Mouse (Mus musculus) Muller cell, postnatal 12 days (primary cell): ENCODE data around the gene Pabpc4.
"Not testable (repeated sequence)": the region's sequence is repeated elsewhere in the genome, so short reads cannot be mapped to it uniquely, and the experiment has no call there.

Source experiments
- DNase-seq: peaks from one replicate; pipeline ENCODE4 v3.0.0-alpha.2; 2015; ENCODE audit errors: inconsistent ontology term

Pabpc4 gene

DNA sequence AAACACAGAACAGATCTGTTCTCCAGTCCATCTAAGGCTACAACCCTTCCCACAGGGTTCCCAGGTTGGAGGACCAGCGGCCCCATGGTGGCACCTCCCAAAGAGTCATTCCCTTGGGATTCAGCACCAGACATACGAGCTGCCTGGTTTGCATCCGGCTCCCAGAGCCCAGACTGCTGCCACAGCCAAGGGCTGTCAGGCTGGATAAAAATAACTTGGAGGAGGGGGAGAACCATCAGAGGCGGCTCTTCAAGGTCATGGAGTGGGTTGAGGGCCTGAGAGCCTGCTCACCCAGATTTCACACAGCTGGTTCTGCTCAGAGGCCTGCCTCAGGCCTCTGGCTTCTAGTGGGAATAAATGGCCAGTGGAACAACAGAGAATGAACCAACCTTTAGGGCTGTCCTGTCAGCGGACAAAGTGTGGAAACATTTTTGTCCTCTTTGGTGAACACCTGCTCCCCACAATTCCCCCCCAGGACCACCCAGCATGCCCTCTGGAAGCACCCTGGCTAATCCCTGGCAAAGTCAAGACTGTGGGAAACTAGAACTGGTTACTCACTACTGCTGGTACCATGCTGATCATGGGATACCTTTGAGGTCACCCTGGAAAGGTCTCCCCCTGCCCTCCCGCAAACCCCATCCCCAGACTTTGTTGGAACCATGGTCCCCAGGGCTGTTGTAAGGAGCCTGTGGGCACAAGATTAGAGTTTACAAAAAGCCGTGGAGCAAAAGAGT is 14.8 kb upstream of the Pabpc4 start:
- peak; percentile 35 for DNase-seq

DNA sequence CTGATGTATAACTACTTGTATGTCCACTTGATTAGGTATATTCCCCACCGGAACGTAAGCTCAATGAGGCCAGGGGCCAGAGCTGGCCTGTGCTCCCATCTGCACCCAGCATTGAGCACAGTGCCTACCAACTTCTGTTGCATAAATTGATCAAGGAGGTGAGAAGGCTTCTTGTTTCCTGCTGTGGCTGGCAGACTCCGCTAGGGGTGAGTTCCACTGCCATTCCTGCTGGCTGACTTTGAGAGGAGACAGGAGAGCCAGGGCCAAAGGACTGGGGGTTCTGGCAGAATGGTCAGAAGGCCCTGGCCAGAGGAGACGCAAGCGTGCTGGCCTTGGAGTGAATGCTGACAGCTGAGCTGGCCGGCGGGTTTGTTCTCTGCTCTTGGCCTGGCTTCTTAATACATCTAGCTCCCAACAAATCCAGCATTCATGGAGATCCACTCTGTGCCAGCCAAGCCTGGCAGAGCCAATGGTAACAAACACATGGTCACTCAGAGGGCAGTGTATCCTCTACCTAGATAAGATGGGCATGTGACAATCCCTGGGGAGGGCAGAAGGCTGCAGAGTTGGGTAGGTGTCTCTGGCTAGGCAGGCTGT is 13.1 kb upstream of the Pabpc4 start:
- peak; percentile 79 for DNase-seq

DNA sequence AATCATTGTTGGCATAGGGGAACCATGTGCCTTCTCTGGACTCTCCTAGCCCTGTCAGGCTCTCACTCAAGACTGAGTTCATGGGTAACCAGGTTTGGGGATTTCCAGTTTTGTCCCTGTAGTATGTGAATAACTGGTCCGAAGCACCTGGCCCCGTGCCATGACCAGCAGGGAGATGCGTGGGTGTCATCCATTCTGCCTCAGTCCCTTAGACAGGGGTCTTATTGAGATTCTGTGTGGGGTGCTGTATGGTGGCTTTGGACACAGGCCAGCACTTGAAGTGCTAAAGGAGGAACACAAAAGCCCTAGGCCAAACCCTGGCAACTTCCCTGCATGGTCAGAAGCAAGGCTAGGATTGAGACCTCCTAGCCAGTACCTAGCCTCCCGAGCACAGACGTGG is 9.9 kb upstream of the Pabpc4 start:
- peak; percentile 89 for DNase-seq

DNA sequence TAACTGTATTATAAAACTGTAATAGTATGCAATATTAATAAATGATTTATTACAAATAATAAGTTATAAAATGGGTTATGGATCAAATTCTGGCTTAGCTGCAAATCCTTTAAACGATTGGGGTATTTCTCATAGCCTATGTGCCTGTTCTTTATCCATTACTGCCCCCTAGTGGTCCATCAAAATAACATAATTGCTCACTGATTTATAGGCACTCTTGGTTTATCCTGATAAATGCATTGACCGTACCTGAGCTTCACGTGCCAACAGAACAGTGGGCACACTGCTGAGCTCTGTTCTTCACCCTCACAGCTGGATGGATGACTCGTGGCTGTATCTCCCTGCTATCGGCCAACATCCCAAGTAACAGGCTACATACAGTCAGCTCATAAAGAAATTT is 7.5 kb upstream of the Pabpc4 start:
- peak; percentile 38 for DNase-seq

DNA sequence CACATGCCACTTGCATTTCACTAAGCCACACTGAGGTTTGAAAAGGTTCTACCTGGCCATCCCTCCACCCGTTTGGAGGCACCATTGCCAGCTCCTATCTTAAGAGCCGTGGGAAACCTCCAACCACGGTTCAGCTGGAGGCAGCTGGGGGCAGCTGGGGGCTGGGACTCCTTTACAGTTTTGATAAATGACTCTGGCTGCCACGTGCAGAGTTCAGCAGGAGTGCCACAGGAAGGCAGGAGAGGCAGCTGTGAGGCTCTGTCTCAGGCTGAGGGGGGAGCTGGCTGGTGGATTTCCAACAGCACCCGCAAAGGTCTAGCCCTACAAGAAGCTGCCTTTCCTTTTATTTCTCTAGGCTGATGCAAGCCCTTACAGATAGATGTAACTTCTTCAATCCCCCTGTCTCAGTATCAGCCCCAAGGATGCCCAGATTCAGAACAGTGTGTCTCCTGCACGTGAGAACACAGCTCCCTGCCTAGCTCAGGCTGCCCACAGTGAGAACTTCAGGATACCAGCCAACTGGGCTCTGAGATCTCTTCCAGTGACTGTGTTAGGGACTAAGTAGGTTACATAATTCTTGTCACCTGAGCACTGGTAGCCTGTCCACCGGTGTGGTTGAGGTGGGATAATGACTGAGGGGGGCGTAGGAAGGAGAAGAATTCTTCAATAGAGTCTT is 1.9 kb upstream of the Pabpc4 start:
- DNase-seq = no peak

DNA sequence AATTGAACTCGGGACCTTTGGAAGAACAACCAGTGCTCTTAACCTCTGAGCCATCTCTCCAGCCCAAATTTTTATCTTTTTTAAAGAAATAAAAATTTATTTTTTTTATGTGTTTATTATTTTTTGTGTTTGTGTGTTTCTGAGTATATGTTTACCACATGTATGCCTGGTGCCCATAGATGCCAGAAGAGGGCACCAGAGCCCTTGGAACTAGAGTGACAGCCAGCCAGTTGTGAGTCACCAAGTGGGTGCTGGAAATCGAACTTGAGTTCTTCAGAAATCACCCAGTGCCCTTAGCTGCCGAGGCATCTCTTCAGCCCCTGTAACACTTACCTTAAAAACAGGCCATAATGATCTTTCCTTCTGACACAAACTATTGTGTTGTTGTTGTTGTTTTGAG is 8.9 kb downstream of the Pabpc4 start:
- no peak for DNase-seq

DNA sequence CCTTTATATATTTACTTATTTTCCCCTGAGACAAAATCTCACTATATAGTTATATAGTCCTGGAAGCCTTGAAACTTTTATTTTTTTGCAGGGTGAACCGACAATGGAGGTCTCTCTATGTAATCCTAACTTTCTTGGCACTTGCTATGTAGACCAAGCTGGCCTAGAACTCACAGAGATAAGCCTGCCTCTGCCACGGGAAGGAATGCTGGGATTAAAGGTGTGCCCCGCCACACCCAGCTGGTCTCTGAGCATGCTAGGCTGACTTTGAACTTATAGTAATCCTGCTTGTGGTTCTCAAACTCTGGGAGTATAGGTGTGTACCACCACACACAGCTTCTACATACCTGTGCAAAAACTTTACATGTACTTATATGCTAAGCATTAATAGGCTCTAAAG is 18.0 kb downstream of the Pabpc4 start:
- DNase-seq = no peak

DNA sequence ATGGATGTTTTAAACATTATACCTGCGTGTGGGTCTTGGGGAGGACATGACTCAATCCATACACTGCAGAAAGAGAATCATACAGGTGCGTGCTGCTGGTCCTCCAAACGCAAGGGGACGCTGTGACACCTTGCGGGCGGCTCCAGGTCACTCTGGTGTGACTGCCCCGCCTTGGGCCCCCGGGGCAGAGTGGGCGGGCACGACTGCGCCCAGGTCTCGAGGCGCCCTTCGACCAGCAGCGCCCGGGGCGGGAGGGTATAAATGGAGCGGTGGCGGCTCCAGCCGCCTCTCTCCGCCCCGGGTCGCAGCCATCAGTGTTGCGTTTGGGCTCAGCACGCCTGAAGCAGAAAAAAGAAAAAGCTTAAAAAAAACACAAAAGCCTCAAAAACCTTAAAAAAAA is 20.3 kb downstream of the Pabpc4 start:
- DNase-seq = peak; percentile 96

DNA sequence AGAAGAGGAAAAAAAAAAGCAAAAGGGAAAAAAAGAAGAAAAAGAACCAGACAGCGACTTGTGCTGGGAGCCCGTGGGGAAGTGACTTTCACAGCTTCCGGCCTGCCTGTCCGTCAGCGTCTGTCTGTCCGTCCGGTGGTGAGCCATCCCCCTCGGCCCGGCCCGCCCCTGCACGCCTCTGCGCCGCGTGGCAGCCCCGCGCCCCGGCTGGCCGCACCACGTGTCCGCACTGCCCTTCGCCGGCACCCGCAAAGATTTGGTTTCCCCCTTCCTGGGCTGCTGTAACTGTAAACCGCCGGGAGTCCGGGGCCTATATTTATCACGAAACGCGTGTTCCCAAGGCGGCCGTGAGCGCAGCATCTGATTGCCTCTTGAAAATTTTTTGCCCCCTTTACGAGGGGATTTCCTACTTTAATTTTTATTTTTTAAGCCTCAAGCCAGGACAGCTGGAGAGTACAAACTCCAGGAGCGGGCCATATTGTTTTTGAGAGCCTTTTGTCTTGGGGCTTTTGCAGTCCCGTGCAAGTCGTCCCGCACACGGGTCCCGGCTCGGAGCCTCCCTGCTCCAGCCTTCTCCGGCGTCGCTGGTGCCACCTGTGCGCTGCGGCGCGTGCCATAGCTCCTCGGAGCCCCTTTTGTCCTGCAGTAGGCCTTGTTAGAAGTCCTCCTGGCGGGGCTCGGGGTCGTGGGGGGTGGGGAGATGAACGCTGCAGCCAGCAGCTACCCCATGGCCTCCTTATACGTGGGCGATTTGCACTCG is 20.9 kb downstream of the Pabpc4 start:
- peak; percentile 60 for DNase-seq

DNA sequence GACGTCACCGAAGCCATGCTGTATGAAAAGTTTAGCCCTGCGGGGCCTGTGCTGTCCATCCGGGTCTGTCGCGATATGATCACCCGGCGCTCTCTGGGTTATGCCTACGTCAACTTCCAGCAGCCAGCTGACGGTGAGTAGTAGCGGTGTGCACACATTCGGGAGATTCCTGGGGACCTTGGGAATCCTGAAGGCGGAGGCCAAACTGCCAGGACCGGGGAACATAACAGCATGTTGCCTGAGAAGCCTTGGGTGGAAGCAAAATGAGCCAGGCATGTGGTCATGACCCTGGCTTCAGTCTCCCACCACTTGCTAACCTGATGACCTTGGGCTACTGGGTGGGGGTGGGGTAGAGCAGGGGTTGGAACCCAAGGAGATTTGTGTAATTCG is 21.5 kb downstream of the Pabpc4 start:
- peak; percentile 60 for DNase-seq

DNA sequence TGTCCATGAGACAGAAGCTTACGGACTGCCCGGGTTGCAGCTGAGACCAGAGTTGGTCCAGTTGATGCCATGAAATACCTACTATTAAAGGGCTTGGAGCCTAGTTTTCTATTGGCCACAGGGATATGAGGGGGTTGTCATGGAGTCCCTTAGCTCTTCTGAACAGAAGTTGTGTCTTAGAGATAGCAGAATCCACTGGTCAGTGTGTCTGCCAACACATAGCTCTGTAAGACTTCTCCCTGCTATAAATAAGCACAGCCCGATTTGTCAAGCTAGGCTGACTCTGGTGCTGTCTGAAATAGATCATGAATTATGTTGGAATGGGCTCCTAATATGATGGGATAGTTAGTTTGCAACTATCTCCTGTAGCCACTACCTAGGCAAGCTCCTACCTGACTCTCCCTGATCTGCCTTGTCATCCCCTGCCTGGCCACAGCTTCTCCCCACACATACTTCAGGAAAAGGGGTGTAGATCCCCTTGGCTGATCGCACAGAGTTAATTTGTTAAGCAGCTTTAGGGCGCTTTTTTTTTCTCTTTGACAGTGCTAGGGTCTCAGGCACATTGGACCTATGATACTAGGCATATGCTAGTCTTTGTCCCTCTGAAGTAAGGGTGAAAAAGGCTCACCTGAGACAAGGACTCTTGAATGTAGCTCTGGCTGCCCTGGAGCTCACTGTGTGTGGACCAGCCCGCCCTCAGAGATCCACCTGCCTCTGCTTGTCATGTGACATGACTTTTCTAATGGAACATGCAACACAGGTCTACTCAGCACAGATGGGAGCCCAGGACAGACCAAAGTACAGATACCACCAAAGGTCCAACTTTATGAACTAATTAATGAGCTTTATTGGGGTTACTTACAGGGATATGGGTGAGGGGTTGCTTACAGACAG is 22.8 kb downstream of the Pabpc4 start:
- DNase-seq = no peak

DNA sequence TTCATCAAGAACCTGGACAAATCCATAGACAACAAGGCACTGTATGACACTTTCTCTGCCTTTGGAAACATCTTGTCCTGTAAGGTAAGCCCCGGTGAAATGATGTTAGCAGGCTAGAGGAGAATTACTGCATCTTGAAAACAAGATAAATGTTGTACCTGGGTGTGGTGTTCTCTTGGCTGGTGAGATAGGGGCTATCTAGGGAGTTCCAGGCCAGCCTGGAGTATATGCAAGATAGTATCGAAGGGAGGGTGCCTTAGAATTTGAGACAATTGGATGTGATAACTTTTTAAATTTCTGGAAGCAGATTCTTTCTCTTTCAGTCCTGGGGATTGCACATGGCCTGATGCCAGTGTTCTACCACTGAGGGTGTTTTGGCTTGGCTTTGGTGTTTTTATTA is 24.6 kb downstream of the Pabpc4 start:
- no peak for DNase-seq

DNA sequence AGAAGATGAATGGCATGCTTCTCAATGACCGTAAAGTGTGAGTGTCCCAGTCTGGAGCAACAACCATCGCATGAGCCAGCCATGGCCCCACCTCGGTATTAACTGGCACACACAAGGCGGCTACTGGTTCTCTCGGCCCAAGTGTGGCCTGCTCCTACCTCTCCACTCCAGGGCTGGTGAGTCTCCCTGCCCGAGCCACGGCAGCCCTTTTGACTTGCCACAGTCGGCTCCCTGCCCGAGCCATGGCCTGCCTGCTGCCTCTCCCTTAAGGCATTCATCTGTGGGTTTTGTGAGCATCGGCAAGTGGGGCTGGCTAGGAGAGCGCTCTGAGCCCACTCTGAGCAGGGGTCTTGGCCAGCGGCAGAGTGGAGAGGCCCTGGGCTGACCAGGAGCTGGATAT is 26.9 kb downstream of the Pabpc4 start:
- no peak for DNase-seq

DNA sequence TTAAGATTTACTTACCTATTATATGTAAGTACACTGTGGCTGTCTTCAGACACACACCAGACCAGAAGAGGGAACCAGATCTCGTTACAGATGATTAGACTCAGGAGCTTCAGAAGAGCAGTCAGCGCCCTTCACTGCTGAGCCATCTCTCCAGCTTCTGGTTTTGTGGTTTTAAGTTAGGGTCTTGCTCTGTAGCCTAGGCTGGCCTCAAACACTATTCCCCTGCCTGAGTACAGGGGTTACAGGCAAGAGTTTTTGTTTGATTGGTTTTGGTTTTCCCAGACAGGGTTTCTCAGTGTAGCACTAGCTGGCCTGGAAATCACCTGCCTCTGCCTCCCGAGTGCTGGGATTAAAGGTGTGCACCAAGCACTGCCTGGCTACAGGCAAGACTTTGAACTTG is 30.2 kb downstream of the Pabpc4 start:
- DNase-seq = no peak

DNA sequence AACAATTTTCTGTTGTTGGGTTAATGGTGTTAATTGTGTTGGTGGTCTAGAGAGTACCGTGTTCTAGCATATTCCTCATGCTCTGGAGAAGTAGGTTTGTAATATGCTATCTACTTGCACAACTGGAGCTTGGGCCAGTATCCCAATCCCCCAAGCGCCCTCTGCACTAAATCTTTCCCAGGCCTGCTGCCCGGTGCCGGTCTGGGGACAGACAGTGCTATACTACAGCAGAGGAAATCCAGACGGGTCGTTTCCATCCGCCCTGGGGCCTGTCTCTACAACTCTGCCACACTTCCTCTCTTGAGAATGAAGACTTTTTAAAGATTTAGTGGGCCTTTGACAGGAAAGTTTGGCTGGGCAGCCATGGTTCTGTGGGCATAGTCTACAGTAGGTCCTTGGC is 30.8 kb downstream of the Pabpc4 start:
- no peak for DNase-seq

DNA sequence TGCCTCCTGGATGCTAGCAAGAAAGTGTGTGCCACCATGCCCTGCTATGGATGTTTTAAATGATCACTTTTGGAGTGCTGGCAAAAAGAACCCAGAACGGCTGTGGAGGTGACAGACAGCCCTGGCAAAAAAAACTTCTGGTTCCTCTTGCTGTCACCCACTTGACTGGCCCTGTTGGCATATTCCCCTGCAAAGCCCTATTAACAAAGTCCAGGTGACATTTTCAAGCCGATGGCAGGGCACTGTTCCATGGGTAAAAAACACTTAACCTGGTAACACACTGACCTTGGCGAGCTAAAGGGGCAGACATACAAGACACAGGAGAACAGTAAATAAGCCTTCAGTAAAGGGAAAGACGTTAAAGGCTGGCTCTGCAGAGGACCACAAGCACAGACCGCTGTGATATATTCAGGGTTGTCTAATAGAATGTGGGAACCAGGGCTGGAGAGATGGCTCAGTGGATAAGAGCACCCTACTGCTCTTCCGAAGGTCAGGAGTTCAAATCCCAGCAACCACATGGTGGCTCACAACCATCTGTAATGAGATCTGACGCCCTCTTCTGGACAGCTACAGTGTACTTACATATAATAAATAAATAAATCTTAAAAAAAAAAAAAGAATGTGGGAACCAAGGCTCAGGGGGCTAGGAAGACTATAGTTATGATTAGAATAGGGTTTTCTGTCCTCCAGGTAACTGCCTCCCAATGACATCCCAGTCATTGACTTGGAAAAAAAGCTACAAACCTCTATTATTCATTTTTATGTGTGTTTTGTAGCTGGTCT is 31.7 kb downstream of the Pabpc4 start:
- DNase-seq = no peak

DNA sequence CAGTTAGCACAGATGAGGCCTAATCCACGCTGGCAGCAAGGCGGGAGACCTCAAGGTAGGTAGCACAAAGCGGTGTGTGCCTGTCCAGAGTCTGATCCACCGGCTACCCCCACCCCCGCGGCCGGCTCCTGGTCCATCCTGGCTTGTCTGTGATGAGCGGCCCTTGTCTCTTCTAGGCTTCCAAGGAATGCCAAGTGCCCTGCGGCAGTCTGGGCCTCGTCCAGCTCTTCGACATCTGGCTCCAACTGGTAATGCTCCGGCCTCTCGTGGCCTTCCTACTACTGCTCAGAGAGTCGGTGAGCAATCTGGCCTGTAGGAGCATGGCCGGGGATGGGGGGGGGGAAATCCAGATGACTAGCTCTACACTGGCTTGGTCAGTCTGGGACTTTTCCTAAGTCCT is 32.9 kb downstream of the Pabpc4 start:
- not testable (repeated sequence) for DNase-seq

DNA sequence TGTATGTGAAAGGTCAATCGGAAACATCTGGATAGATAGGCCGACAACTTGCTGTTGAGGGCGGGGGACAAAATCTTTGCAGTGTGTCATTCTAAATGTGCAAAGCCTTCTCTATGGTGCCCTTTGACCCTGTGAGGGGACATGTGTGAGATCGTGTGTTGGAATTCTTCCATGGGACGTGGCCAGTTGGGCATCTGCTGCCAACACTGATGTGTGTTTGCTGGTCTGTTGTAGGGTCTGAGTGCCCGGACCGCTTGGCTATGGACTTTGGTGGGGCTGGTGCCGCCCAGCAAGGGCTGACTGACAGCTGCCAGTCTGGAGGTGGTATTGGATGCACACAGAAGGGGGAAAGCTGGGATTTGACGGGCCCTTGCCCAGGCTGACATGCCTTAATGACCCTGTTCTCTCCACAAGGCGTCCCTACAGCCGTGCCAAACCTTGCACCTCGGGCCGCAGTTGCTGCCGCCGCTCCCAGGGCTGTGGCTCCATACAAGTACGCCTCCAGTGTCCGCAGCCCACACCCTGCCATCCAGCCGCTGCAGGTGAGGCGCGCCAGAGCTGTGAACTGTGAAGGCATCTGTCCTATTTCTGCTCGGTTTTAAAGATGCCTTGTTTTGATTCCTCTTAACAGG is 33.5 kb downstream of the Pabpc4 start:
- no peak for DNase-seq

DNA sequence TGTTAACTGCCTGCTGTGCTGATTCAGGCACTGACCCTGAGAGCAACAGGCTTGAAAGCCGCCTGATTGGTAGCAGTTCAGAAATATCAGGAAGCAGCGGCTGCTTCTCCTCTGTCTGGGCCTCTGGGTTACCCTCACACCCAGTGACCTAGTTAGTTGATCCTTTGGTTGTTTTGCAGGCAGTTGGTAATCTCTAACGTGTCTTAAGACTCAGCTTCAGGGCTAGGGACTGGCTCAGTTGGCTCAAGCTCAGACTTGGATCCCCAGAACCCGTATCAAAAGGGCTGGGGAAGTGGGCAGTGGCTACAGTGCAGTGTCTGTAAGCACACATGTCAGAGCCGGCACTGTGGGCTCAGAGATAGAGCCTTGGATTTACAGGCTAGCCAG is 34.0 kb downstream of the Pabpc4 start:
- no peak for DNase-seq
